Mouse (Mus musculus) liver, embryonic 14.5 days (tissue): ENCODE data around the gene Med29.

Experiments used
- CTCF ChIP-seq: IDR thresholded peaks from 2 replicates; pipeline ENCODE4 v1.5.1; 2016; ENCODE audit warnings: antibody characterized with exemption, low read depth, control low read depth
- EP300 ChIP-seq: IDR thresholded peaks from 2 replicates; pipeline ENCODE4 v1.6.1; 2016; ENCODE audit warnings: antibody characterized with exemption, low read depth

DNA sequence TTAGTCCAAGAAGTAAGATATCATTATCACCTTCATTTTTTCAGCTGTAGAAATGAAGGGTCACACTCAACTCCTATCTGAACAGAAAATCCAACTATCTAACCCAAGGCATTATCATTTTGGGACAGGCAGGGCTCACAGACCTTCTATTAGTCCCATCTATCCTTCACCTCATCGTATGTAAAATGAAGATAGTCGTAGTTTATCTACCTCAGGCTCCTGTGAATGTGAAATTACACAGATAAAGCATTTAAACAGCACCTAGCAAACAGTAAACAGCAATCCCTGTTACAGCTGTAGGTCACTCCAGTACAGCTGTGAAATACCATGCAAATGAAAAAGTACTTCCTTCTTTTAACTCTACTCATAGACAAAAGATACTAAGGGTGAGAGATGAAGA, 39.7 kb upstream of the Med29 start:
- TF ChIP-seq EP300 (peak; percentile 94), CTCF (no peak)
